Mouse (Mus musculus) liver, adult 2 months (tissue): Measurements from ENCODE around the gene Zmiz1. TPM values are rescaled to one million over a fixed set of nuclear protein-coding genes. Genes with fewer than 3 reads are reported as not detected.
A peak's percentile ranks its signal among the peaks of the same experiment; 100 is the strongest.

Experiments used
- DNase-seq: peaks from one replicate; pipeline ENCODE4 v3.0.0-alpha.2; 2011; ENCODE audit warnings: low read depth, low spot score; ENCODE audit errors: extremely low read depth
- H3K27ac ChIP-seq: fragments of 200-500 bp; replicated peaks from 2 replicates; pipeline ENCODE4 v1.5.1; 2012; ENCODE audit warnings: low read depth, mild to moderate bottlenecking, control low read depth, inconsistent platforms, low read length; ENCODE audit not compliant: insufficient read depth
- H3K27me3 ChIP-seq: fragments of 200-500 bp; 2 replicates; pipeline ENCODE4 v1.6.1; 2012; ENCODE audit warnings: mild to moderate bottlenecking, moderate library complexity, low read length, inconsistent platforms; ENCODE audit not compliant: control insufficient read depth, insufficient read depth
- H3K36me3 ChIP-seq: fragments of 200-500 bp; 2 replicates; pipeline ENCODE4 v1.6.1; 2012; ENCODE audit warnings: low read length, inconsistent platforms; ENCODE audit not compliant: control insufficient read depth, insufficient read depth
- H3K4me1 ChIP-seq: fragments of 200-500 bp; 2 replicates; pipeline ENCODE4 v1.6.1; 2011; ENCODE audit warnings: low read length; ENCODE audit not compliant: control insufficient read depth, insufficient read depth
- H3K4me3 ChIP-seq: fragments of 200-500 bp; 2 replicates; pipeline ENCODE4 v1.5.1; 2011; ENCODE audit warnings: low read depth, mild to moderate bottlenecking, control low read depth, low read length, moderate library complexity; ENCODE audit not compliant: insufficient read depth
- H3K79me2 ChIP-seq: fragments of 200-500 bp; 2 replicates; pipeline ENCODE4 v1.6.1; 2012; ENCODE audit warnings: inconsistent platforms, mild to moderate bottlenecking, low read length, moderate library complexity; ENCODE audit not compliant: control insufficient read depth, insufficient read depth
- H3K9ac ChIP-seq: fragments of 200-500 bp; 2 replicates; pipeline ENCODE4 v1.6.1; 2012; ENCODE audit warnings: low read depth, mild to moderate bottlenecking, control low read depth, inconsistent platforms, low read length
- CTCF ChIP-seq: fragments of 200-500 bp; IDR thresholded peaks from 2 replicates; pipeline ENCODE4 v1.5.1; 2011; ENCODE audit warnings: low read depth, low read length, control low read depth
- POLR2A ChIP-seq: fragments of 200-500 bp; IDR thresholded peaks from 2 replicates; pipeline ENCODE4 v1.6.1; 2011; ENCODE audit warnings: low read length, control low read depth; ENCODE audit not compliant: insufficient read depth; ENCODE audit errors: extremely low read depth
- WGBS: fragments of 180-500 bp; shearing (Covaris S2); methylation state at CpG from one replicate; pipeline ENCODE4 v1.1.7; 2018; 5-methylcytosine and 5-hydroxymethylcytosine counted together
- polyA plus RNA-seq: library from polyadenylated mRNA; depleted of rRNA; stranded (reverse); fragments of >200 nt; gene quantifications from 2 replicates; pipeline ENCODE4 v1.2.3, GENCODE M21; 2012; rRNA removed
- total RNA-seq: library from RNA; depleted of rRNA; stranded (reverse); fragments of >200 nt; gene quantifications from 2 replicates; pipeline ENCODE4 v1.2.3, GENCODE M21; 2014; rRNA removed

The Zmiz1 gene
- total and polyA plus RNA-seq, 2 experiments, result 5.3 to 10.2 TPM

- Histone ChIP-seq H3K27me3 (no peaks in the 10 kb centered on the region), H3K4me3 (no peak overlapping the region), H3K79me2 (no peaks in the 10 kb centered on the region), H3K27ac (peak overlapping the region; percentile 2; the same call in 1 of the 2 replicates), H3K9ac (no peak overlapping the region), H3K36me3 (peaks cover 2% of the 10 kb centered on the region; the same call in 1 of the 2 replicates), H3K4me1 (peaks cover 18% of the 10 kb centered on the region)
- no peak for TF ChIP-seq POLR2A
- TF ChIP-seq CTCF, result no peak
- peak; percentile 43 for DNase-seq
- WGBS, result 23% methylated on average over 4 of the region's 4 CpGs
Observed at GRCm38 (mm10) chr14:25710073-25710472, 251.1 kb downstream of the Zmiz1 start.

DNA sequence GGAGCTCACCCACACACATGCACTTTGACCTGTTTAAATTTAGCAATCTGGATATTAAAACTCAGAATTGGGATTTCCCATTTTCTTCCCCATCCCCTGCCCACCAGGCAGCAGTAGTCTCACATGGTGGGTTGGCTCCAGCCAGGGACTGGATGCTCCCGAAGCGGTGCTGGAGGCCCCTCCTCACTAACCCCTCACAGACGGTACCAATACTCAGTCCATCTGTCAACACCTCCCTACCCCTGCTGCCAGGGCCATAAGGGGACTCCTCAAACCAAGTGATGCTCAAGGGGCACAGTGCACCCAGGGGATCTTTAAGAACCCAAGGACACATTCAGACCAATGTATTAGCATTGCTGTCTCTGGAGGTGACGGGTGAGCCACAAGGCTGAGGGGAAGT lies 251.7 kb downstream of the Zmiz1 start:
- Histone ChIP-seq H3K27me3 (no peaks in the 10 kb centered on the region), H3K4me3 (no peak overlapping the region), H3K27ac (no peak overlapping the region), H3K4me1 (peaks cover 20% of the 10 kb centered on the region), H3K36me3 (peaks cover 5% of the 10 kb centered on the region; the same call in 1 of the 2 replicates), H3K79me2 (no peaks in the 10 kb centered on the region), H3K9ac (no peak overlapping the region)
- 50% methylated on average over 4 of the region's 4 CpGs for WGBS
- TF ChIP-seq POLR2A, result no peak
- no peak for TF ChIP-seq CTCF
- DNase-seq, result no peak

DNA sequence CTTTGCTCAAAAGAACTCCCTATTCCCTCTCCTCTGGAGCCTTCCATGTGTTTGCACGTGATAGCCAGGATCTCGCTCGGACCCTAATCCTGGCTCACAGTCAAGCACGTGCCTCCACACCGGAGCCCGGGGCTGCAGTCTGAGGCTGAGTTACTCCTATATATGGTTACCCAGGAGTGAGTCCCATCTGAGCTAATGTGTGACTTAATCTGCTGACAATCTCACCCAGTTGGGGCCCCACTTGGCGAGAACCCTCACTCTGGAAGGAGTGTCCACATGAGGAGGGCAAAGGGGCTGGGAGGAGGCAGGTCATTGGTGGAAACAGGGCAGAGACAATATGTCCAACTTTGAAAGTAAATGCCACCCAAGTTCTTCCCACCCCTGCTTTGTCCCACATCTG lies 252.2 kb downstream of the Zmiz1 start:
- Histone ChIP-seq H3K27ac (no peak overlapping the region), H3K4me1 (peaks cover 25% of the 10 kb centered on the region), H3K79me2 (no peaks in the 10 kb centered on the region), H3K4me3 (no peak overlapping the region), H3K27me3 (no peaks in the 10 kb centered on the region), H3K36me3 (peaks cover 7% of the 10 kb centered on the region; the same call in 1 of the 2 replicates), H3K9ac (no peak overlapping the region)
- no peak for DNase-seq
- TF ChIP-seq CTCF (no peak), POLR2A (no peak)
- 61% methylated on average over 7 of the region's 7 CpGs for WGBS

GRCm38 (mm10) chr14:25711602-25712001 lies 252.6 kb downstream of the Zmiz1 start:
- Histone ChIP-seq H3K4me1 (peaks cover 29% of the 10 kb centered on the region), H3K27ac (no peak overlapping the region), H3K4me3 (no peak overlapping the region), H3K36me3 (peaks cover 7% of the 10 kb centered on the region; the same call in 1 of the 2 replicates), H3K79me2 (no peaks in the 10 kb centered on the region), H3K9ac (no peak overlapping the region), H3K27me3 (no peaks in the 10 kb centered on the region)
- DNase-seq, result no peak
- WGBS, result 59% methylated on average over 8 of the region's 8 CpGs
- TF ChIP-seq POLR2A (no peak), CTCF (no peak)

DNA sequence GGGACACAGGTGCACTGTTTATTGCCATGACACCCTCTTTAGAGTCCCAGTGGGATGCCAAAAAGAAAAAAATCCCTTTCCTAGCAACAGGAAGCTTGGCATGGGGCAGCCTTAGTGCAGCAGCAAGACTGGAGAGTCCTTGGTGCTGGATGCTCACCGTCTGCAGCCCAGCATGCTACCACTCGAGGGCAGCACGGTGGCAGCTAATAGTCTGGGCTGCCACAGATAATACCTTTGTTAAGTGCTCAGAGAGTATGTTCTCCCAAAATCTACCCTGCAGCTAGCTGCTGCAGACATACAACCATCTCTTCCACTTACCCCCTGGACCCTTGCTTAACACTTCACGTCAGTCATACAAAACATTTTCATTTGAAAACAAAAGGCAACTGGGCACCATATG lies 254.5 kb downstream of the Zmiz1 start:
- no peak for DNase-seq
- Histone ChIP-seq H3K27me3 (no peaks in the 10 kb centered on the region), H3K9ac (no peak overlapping the region), H3K4me3 (no peak overlapping the region), H3K36me3 (peaks cover 12% of the 10 kb centered on the region; the same call in 1 of the 2 replicates), H3K4me1 (peaks cover 38% of the 10 kb centered on the region), H3K27ac (no peak overlapping the region), H3K79me2 (no peaks in the 10 kb centered on the region)
- 54% methylated on average over 4 of the region's 4 CpGs for WGBS
- TF ChIP-seq POLR2A (no peak), CTCF (peak; percentile 55)

Other genes with a start within 250 kb of the Zmiz1 start
- gene Ppif, start 235.0 kb downstream of the Zmiz1 start, total RNA-seq, result 19.4 and 31.1 TPM in 2 replicates
- gene Ppif, start 235.0 kb downstream of the Zmiz1 start, polyA plus RNA-seq, result 76.3 and 80.6 TPM in 2 replicates